Mouse (Mus musculus): ENCODE results near the gene Hrc.

DNA sequence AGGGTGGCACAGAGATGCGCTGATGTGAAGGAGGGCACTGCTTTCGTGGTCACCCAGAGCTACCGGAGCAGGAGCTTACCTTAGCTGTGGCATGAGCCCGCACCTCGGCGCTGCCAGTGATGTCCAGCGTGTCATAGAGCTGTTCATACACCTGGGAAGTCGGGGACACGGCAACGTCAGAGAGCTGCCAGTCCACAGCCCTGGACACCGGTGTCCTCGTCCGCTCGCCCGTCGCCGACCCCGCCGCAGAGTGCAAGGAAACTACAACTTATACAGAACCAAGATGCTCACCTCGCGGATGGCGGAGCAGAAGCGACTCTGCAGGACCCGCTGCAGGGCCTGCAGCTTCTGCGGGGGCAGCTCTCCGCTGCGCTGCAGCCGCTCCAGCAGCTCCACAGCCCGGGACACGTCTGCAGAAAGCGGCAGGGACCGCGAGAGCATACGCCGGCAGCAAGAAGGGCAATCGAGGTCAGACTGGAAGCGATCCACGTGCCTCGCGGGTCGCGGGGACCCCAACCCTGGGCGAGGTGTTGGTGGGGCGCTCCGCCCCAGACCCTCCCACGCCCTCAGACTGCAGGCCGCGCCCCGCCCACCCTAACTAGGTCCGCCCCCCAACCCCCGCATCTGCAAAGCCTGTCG is 34.9 kb downstream of the Hrc start:
- TF ChIP-seq CTCF (IDR thresholded peaks at IDR 0.05; ENCODE audit: borderline replicate concordance, control insufficient read depth, extremely low read depth, insufficient read depth, low read length, poor library complexity) (no peak), POLR2A (IDR thresholded peaks at IDR 0.05; ENCODE audit: control insufficient read depth, extremely low read depth, insufficient read depth, low read length, poor library complexity) (no peak)

Data from thymus, adult 2 months (tissue).